8 mouse cellular contexts compared by ENCODE assay signal in genomic region chr7:45897258-45897757, GRCm38 (mm10). TPM values are rescaled to one million over a fixed set of nuclear protein-coding genes. Genes with fewer than 3 reads are reported as not detected.
A peak's percentile ranks its signal among the peaks of the same experiment; 100 is the strongest.
DNase-seq lines count a peak whose midpoint lies in the region; ATAC-seq and TF ChIP-seq lines count a peak whose summit lies in the region.

No protein-coding gene starts in this region.

- peak overlapping the region; percentile 59 for H3K27ac ChIP-seq in CH12.LX (ENCODE audit: insufficient read depth, low read depth)
- H3K27ac ChIP-seq in forebrain, embryonic 11.5 days (ENCODE audit: low read depth, low read length), result peak overlapping the region; percentile 50
- peak overlapping the region; percentile 85 for H3K27ac ChIP-seq in hindbrain, embryonic 13.5 days

- H3K4me2 ChIP-seq in CH12.LX (ENCODE audit: insufficient read depth, low read depth, poor library complexity, severe bottlenecking), result peak overlapping the region; percentile 68
- H3K4me2 ChIP-seq in forebrain, embryonic 11.5 days (ENCODE audit: low read depth, low read length, severe bottlenecking), result peak overlapping the region; percentile 78
- peak overlapping the region; percentile 97 for H3K4me2 ChIP-seq in hindbrain, embryonic 13.5 days

- H3K9ac ChIP-seq in CH12.LX (ENCODE audit: insufficient read depth, low read depth), result peak overlapping the region; percentile 79
- H3K9ac ChIP-seq in forebrain, embryonic 11.5 days (ENCODE audit: low read length), result peak overlapping the region; percentile 70
- H3K9ac ChIP-seq in hindbrain, embryonic 13.5 days, result peak overlapping the region; percentile 79

- TF ChIP-seq RAD21 in CH12.LX (IDR thresholded peaks at IDR 0.05; ENCODE audit: low read depth, low read length), result no peak

- TF ChIP-seq POLR2A in CH12.LX (IDR thresholded peaks at IDR 0.05; ENCODE audit: low read depth, low read length), result peak; percentile 49; the same call in 1 of the 2 replicates

- no peaks in the 10 kb centered on the region for H3K27me3 ChIP-seq in CH12.LX (replicated peaks)
- no peaks in the 10 kb centered on the region; the same call in 1 of the 2 replicates for H3K27me3 ChIP-seq in forebrain, embryonic 11.5 days (ENCODE audit: control insufficient read depth, insufficient read depth, low read length)
- H3K27me3 ChIP-seq in hindbrain, embryonic 13.5 days, result peaks cover 5% of the 10 kb centered on the region

- H3K4me1 ChIP-seq in CH12.LX (ENCODE audit: control insufficient read depth in 1 of 2, insufficient read depth in 2 of 2), result peaks cover 3 to 27% of the 10 kb centered on the region in 2 experiments; a peak in 3 of 4 replicates
- peaks cover 4% of the 10 kb centered on the region; the same call in 1 of the 2 replicates for H3K4me1 ChIP-seq in forebrain, embryonic 11.5 days (replicated peaks; ENCODE audit: control insufficient read depth, insufficient read depth, low read length)
- peaks cover 12% of the 10 kb centered on the region for H3K4me1 ChIP-seq in hindbrain, embryonic 13.5 days (replicated peaks)

- H3K36me3 ChIP-seq in CH12.LX (replicated peaks in 1 of 2; ENCODE audit: control insufficient read depth in 1 of 2, insufficient read depth in 1 of 2, low read length in 1 of 2), result peaks cover 0 to 7% of the 10 kb centered on the region in 2 experiments
- H3K36me3 ChIP-seq in forebrain, embryonic 11.5 days (ENCODE audit: control insufficient read depth, insufficient read depth, low read length), result no peaks in the 10 kb centered on the region
- no peaks in the 10 kb centered on the region for H3K36me3 ChIP-seq in hindbrain, embryonic 13.5 days

- WGBS in forebrain, embryonic 11.5 days, result under 1% methylated on average over 19 of the region's 19 CpGs
- 2% methylated on average over 19 of the region's 19 CpGs for WGBS in hindbrain, embryonic 13.5 days

- in situ Hi-C loops in CH12.LX (cut with MboI; ENCODE audit: low pct_ligation_motif_present, low pct_unique_long_range_greater_than_20kb, low sequenced_read_pairs), result no loop called here

- peak overlapping the region; percentile 63 to 80 (median 77) for H3K4me3 ChIP-seq in CH12.LX (replicated peaks in 1 of 3; ENCODE audit: low read depth in 2 of 3, low read length in 2 of 3, poor library complexity in 1 of 3)
- peak overlapping the region; percentile 43 for H3K4me3 ChIP-seq in forebrain, embryonic 11.5 days (ENCODE audit: low read depth, low read length)
- peak overlapping the region; percentile 52 for H3K4me3 ChIP-seq in hindbrain, embryonic 13.5 days

- dilution Hi-C loops in CH12.LX (cut with MboI; ENCODE audit: extremely low pct_ligation_motif_present, extremely low pct_unique_long_range_greater_than_20kb, low sequenced_read_pairs), result no loop called here

- H3K79me2 ChIP-seq in CH12.LX (replicated peaks; ENCODE audit: control insufficient read depth, extremely low read depth, insufficient read depth, poor library complexity, severe bottlenecking), result no peaks in the 10 kb centered on the region

- no peak for TF ChIP-seq EP300 in CH12.LX (IDR thresholded peaks at IDR 0.05; ENCODE audit: low read length)

- H3K9me3 ChIP-seq in CH12.LX (replicated peaks; ENCODE audit: low read length), result no peaks in the 10 kb centered on the region
- no peaks in the 10 kb centered on the region for H3K9me3 ChIP-seq in forebrain, embryonic 11.5 days (ENCODE audit: control insufficient read depth, low read length)
- H3K9me3 ChIP-seq in hindbrain, embryonic 13.5 days, result no peaks in the 10 kb centered on the region

- DNase-seq in CH12.LX (ENCODE audit: extremely low read depth), result peak; percentile 82
- peak; percentile 72 for DNase-seq in adrenal gland, postnatal 10 days
- DNase-seq in forebrain, embryonic 11.5 days (ENCODE audit: low spot score), result peak; percentile 65
- peak; percentile 60 to 61 for DNase-seq in layer of hippocampus, postnatal 36 days
- peak; percentile 57 for DNase-seq in lung, postnatal 14 days
- DNase-seq in right cerebral cortex, adult 2 months (ENCODE audit: low spot score in 2 of 2), result peak; percentile 56 to 70

- TF ChIP-seq CTCF in CH12.LX (conservative IDR thresholded peaks at IDR 0.05 in 1 of 2, IDR thresholded peaks at IDR 0.05 in 1 of 2; ENCODE audit: low read depth in 2 of 2, low read length in 2 of 2), result no peak

- ATAC-seq in forebrain, embryonic 11.5 days (replicated peaks; ENCODE audit: low FRiP score), result peak; percentile 54
- ATAC-seq in hindbrain, embryonic 13.5 days (ENCODE audit: low FRiP score), result peak; percentile 71
- no peak for ATAC-seq in activated CD4-positive, CD25-positive, alpha-beta regulatory T cell, adult 4 months

TF ChIP-seq in CH12.LX, 34 proteins besides CTCF, POLR2A, EP300 and RAD21 (continues in another document):
- TF ChIP-seq IRF4 (IDR thresholded peaks at IDR 0.05; ENCODE audit: low read depth, low read length) (0 out of 2 replicates have a peak, but pooled peaks have one; percentile 7), SMC3 (IDR thresholded peaks at IDR 0.05; ENCODE audit: low read depth, low read length) (no peak), E2F4 (IDR thresholded peaks at IDR 0.05; ENCODE audit: insufficient replicate concordance, low read depth, low read length) (no peak), MAX (IDR thresholded peaks at IDR 0.05; ENCODE audit: low read length) (no peak; the same call in 1 of the 2 replicates), BHLHE40 (IDR thresholded peaks at IDR 0.05; ENCODE audit: low read depth, low read length) (peak; percentile 42; the same call in 1 of the 2 replicates), KAT2A (IDR thresholded peaks at IDR 0.05; ENCODE audit: insufficient replicate concordance, low read length) (no peak), JUND (conservative IDR thresholded peaks at IDR 0.05; ENCODE audit: low read depth, low read length) (no peak), MXI1 (IDR thresholded peaks at IDR 0.05; ENCODE audit: low read depth, low read length) (peak; percentile 54; the same call in 1 of the 2 replicates), PAX5 (IDR thresholded peaks at IDR 0.05; ENCODE audit: low read length) (no peak), HCFC1 (IDR thresholded peaks at IDR 0.05; ENCODE audit: low read depth, low read length) (peak; percentile 52; the same call in 1 of the 2 replicates), CHD1 (IDR thresholded peaks at IDR 0.05; ENCODE audit: low read depth, low read length) (no peak), NRF1 (IDR thresholded peaks at IDR 0.05; ENCODE audit: low read depth, low read length) (no peak), NELFE (IDR thresholded peaks at IDR 0.05; ENCODE audit: low read depth, low read length) (0 out of 2 replicates have a peak, but pooled peaks have one; percentile 9)

RNA-seq across cellular contexts. Expression of gene Tmem143, which starts 0.6 kb away (rescaled TPM):
- total RNA-seq in CH12.LX (2012; rRNA removed), result 9.4 and 14.6 TPM in 2 replicates
- total RNA-seq in CH12.LX (2014; rRNA removed), result 12.8 and 14.2 TPM in 2 replicates
- 7.2 and 8.8 TPM in 2 replicates for polyA plus RNA-seq in CH12.LX (2012; ENCODE audit: insufficient read length, low read depth)
- 10 to 100 TPM; 85.8 to 88.1 TPM for total RNA-seq in adrenal gland, postnatal 10 days (2021)
- polyA plus RNA-seq in forebrain, embryonic 11.5 days (2014; fragmentation: Nextera tagmentation; extraction: Ambion mirVana), result 2.6 and 3.2 TPM in 2 replicates
- 6.2 and 6.6 TPM in 2 replicates for polyA plus RNA-seq in hindbrain, embryonic 13.5 days (2015; fragmentation: Nextera tagmentation; extraction: Ambion mirVana)
- total RNA-seq in layer of hippocampus, postnatal 36 days (2021), result 10 to 100 TPM; 20.8 to 25.9 TPM
- 1 to 10 TPM; 5.8 to 6.2 TPM for polyA plus RNA-seq in activated CD4-positive, CD25-positive, alpha-beta regulatory T cell, adult 4 months (2017; shearing (Covaris generic))

RNA-seq across cellular contexts. Expression of gene Syngr4, which starts 0.8 kb away (rescaled TPM):
- total RNA-seq in CH12.LX (2012; rRNA removed) (not detected in 2 replicates), CH12.LX (2014; rRNA removed) (not detected in 2 replicates)
- not detected in 2 replicates for polyA plus RNA-seq in CH12.LX (2012; ENCODE audit: insufficient read length, low read depth)
- total RNA-seq in adrenal gland, postnatal 10 days (2021), result under 1 TPM in 1 of 2 experiments, not detected in 1; 0.30 TPM
- polyA plus RNA-seq in forebrain, embryonic 11.5 days (2014; fragmentation: Nextera tagmentation; extraction: Ambion mirVana), result 1.1 and 2.1 TPM in 2 replicates
- polyA plus RNA-seq in hindbrain, embryonic 13.5 days (2015; fragmentation: Nextera tagmentation; extraction: Ambion mirVana), result 0.17 and 0.36 TPM in 2 replicates
- total RNA-seq in layer of hippocampus, postnatal 36 days (2021), result not detected
- polyA plus RNA-seq in activated CD4-positive, CD25-positive, alpha-beta regulatory T cell, adult 4 months (2017; shearing (Covaris generic)), result not detected

RNA-seq across cellular contexts. Expression of gene Grin2d, which starts 19.1 kb away (rescaled TPM):
- total RNA-seq in CH12.LX (2012; rRNA removed) (0.04 TPM in 1 of 2 replicates, not detected in the other), CH12.LX (2014; rRNA removed) (not detected in 2 replicates)
- 0.07 TPM in 1 of 2 replicates, not detected in the other for polyA plus RNA-seq in CH12.LX (2012; ENCODE audit: insufficient read length, low read depth)
- 1 to 10 TPM in 1 of 2 experiments, under 1 TPM in 1; 0.72 to 1.2 TPM for total RNA-seq in adrenal gland, postnatal 10 days (2021)
- polyA plus RNA-seq in forebrain, embryonic 11.5 days (2014; fragmentation: Nextera tagmentation; extraction: Ambion mirVana), result 0.16 and 0.31 TPM in 2 replicates
- 1.5 and 1.6 TPM in 2 replicates for polyA plus RNA-seq in hindbrain, embryonic 13.5 days (2015; fragmentation: Nextera tagmentation; extraction: Ambion mirVana)
- 10 to 100 TPM; 10.9 to 11.4 TPM for total RNA-seq in layer of hippocampus, postnatal 36 days (2021)
- not detected for polyA plus RNA-seq in activated CD4-positive, CD25-positive, alpha-beta regulatory T cell, adult 4 months (2017; shearing (Covaris generic))

RNA-seq across cellular contexts. Expression of gene Emp3, which starts 23.9 kb away (rescaled TPM):
- total RNA-seq in CH12.LX (2012; rRNA removed) (18.8 and 24.7 TPM in 2 replicates), CH12.LX (2014; rRNA removed) (49.7 and 56.6 TPM in 2 replicates)
- 125 and 135 TPM in 2 replicates for polyA plus RNA-seq in CH12.LX (2012; ENCODE audit: insufficient read length, low read depth)
- total RNA-seq in adrenal gland, postnatal 10 days (2021), result 100 to 1,000 TPM; 156 to 158 TPM
- 15.2 and 20.6 TPM in 2 replicates for polyA plus RNA-seq in forebrain, embryonic 11.5 days (2014; fragmentation: Nextera tagmentation; extraction: Ambion mirVana)
- polyA plus RNA-seq in hindbrain, embryonic 13.5 days (2015; fragmentation: Nextera tagmentation; extraction: Ambion mirVana), result 33.7 and 45.9 TPM in 2 replicates
- 1 to 10 TPM; 1.9 to 4.4 TPM for total RNA-seq in layer of hippocampus, postnatal 36 days (2021)
- 100 to 1,000 TPM; 683 to 699 TPM for polyA plus RNA-seq in activated CD4-positive, CD25-positive, alpha-beta regulatory T cell, adult 4 months (2017; shearing (Covaris generic))

RNA-seq across cellular contexts. Expression of gene Kdelr1, which starts 24.7 kb away (rescaled TPM):
- total RNA-seq in CH12.LX (2012; rRNA removed) (59.7 and 60.8 TPM in 2 replicates), CH12.LX (2014; rRNA removed) (61.5 and 66.9 TPM in 2 replicates)
- polyA plus RNA-seq in CH12.LX (2012; ENCODE audit: insufficient read length, low read depth), result 72.8 and 80.5 TPM in 2 replicates
- 100 to 1,000 TPM; 126 to 132 TPM for total RNA-seq in adrenal gland, postnatal 10 days (2021)
- 68.3 and 69.4 TPM in 2 replicates for polyA plus RNA-seq in forebrain, embryonic 11.5 days (2014; fragmentation: Nextera tagmentation; extraction: Ambion mirVana)
- 40.6 and 45.7 TPM in 2 replicates for polyA plus RNA-seq in hindbrain, embryonic 13.5 days (2015; fragmentation: Nextera tagmentation; extraction: Ambion mirVana)
- 10 to 100 TPM; 72.4 to 74.2 TPM for total RNA-seq in layer of hippocampus, postnatal 36 days (2021)
- 10 to 100 TPM; 23.4 to 38.5 TPM for polyA plus RNA-seq in activated CD4-positive, CD25-positive, alpha-beta regulatory T cell, adult 4 months (2017; shearing (Covaris generic))
